16 mouse cellular contexts compared by ENCODE assay signal in genomic region chr9:15103579-15104300, GRCm38 (mm10). TPM values are rescaled to one million over a fixed set of nuclear protein-coding genes. Genes with fewer than 3 reads are reported as not detected.
A peak's percentile ranks its signal among the peaks of the same experiment; 100 is the strongest.
DNase-seq lines count a peak whose midpoint lies in the region; ATAC-seq lines count a peak whose summit lies in the region.
"Had no signal": no experiment of that assay in that cellular context is flagged by ENCODE, and none has a peak within 500 bp of the region (broad histone marks: within the 10 kb centered on the region; RNA-seq: fewer than 3 reads in every experiment).

No protein-coding gene starts in this region.

- no peak for DNase-seq in cerebellum, adult 11-12 months
- no peak for DNase-seq in midbrain, embryonic 11.5 days (ENCODE audit: low spot score, missing footprints)
- DNase-seq in cerebellum, adult 9-10 months, result no peak
- DNase-seq in lung, postnatal 36 days, result no peak
- no peak for DNase-seq in MN1 (ENCODE audit: low spot score)
- DNase-seq: cerebellum, adult 2 months; lung, adult 18-20 months had no signal

- H3K27ac ChIP-seq in midbrain, embryonic 13.5 days, result no peak overlapping the region
- no peak overlapping the region for H3K27ac ChIP-seq in midbrain, embryonic 11.5 days (ENCODE audit: low read depth, low read length)
- H3K27ac ChIP-seq: kidney, embryonic 15.5 days; layer of hippocampus, adult 2 months; macrophage; neural tube, embryonic 15.5 days had no signal

- no peaks in the 10 kb centered on the region for H3K36me3 ChIP-seq in midbrain, embryonic 13.5 days
- no peaks in the 10 kb centered on the region for H3K36me3 ChIP-seq in midbrain, embryonic 11.5 days (ENCODE audit: control insufficient read depth, insufficient read depth, low read length)
- H3K36me3 ChIP-seq: kidney, embryonic 15.5 days; neural tube, embryonic 15.5 days had no signal

- 71% methylated on average over 11 of the region's 11 CpGs for WGBS in midbrain, embryonic 13.5 days
- WGBS in midbrain, embryonic 11.5 days, result 78% methylated on average over 11 of the region's 11 CpGs

- H3K27me3 ChIP-seq in midbrain, embryonic 13.5 days, result no peaks in the 10 kb centered on the region
- H3K27me3 ChIP-seq in midbrain, embryonic 11.5 days (ENCODE audit: control insufficient read depth, insufficient read depth, low read length), result no peaks in the 10 kb centered on the region
- H3K27me3 ChIP-seq: kidney, embryonic 15.5 days; neural tube, embryonic 15.5 days; Patski had no signal

- 0 out of 2 replicates have a peak, but pooled peaks have one; percentile 20 for ATAC-seq in cerebellum, adult (ENCODE audit: insufficient number of reproducible peaks, low FRiP score, low TSS enrichment)
- ATAC-seq in midbrain, embryonic 13.5 days, result 0 out of 2 replicates have a peak, but pooled peaks have one; percentile 37
- no peak for ATAC-seq in midbrain, embryonic 11.5 days (ENCODE audit: low FRiP score)
- 0 out of 2 replicates have a peak, but pooled peaks have one; percentile 25 for ATAC-seq in common myeloid progenitor, adult 5-6 weeks (replicated peaks; ENCODE audit: low read depth, poor library complexity, severe bottlenecking)
- ATAC-seq: Patski had no signal

- no peak overlapping the region for H3K4me2 ChIP-seq in midbrain, embryonic 13.5 days (replicated peaks)
- no peak overlapping the region for H3K4me2 ChIP-seq in midbrain, embryonic 11.5 days
- H3K4me2 ChIP-seq: kidney, embryonic 15.5 days; neural tube, embryonic 15.5 days had no signal

- no peaks in the 10 kb centered on the region for H3K9me3 ChIP-seq in midbrain, embryonic 13.5 days
- no peaks in the 10 kb centered on the region for H3K9me3 ChIP-seq in midbrain, embryonic 11.5 days (ENCODE audit: control insufficient read depth, low read length)
- H3K9me3 ChIP-seq: kidney, embryonic 15.5 days; neural tube, embryonic 15.5 days had no signal

- no peak overlapping the region for H3K4me3 ChIP-seq in midbrain, embryonic 13.5 days (replicated peaks)
- no peak overlapping the region for H3K4me3 ChIP-seq in midbrain, embryonic 11.5 days (ENCODE audit: low read depth, low read length)
- H3K4me3 ChIP-seq: kidney, embryonic 15.5 days; layer of hippocampus, adult 2 months; neural tube, embryonic 15.5 days had no signal

- H3K9ac ChIP-seq in midbrain, embryonic 13.5 days (replicated peaks), result no peak overlapping the region
- no peak overlapping the region for H3K9ac ChIP-seq in midbrain, embryonic 11.5 days (ENCODE audit: low read length)
- H3K9ac ChIP-seq: kidney, embryonic 15.5 days; neural tube, embryonic 15.5 days had no signal

- H3K4me1 ChIP-seq in midbrain, embryonic 13.5 days (replicated peaks), result no peaks in the 10 kb centered on the region
- H3K4me1 ChIP-seq in midbrain, embryonic 11.5 days (ENCODE audit: control insufficient read depth, insufficient read depth, low read length), result no peaks in the 10 kb centered on the region
- H3K4me1 ChIP-seq: kidney, embryonic 15.5 days; neural tube, embryonic 15.5 days had no signal

RNA-seq across cellular contexts. Expression of gene Hephl1, which starts 8.2 kb away (rescaled TPM):
- polyA plus RNA-seq in midbrain, embryonic 13.5 days (2015; fragmentation: Nextera tagmentation; extraction: Ambion mirVana), result not detected in 2 replicates
- polyA plus RNA-seq in midbrain, embryonic 11.5 days (2014; fragmentation: Nextera tagmentation; extraction: Ambion mirVana), result not detected in 2 replicates
- not detected in 2 replicates for total RNA-seq in common myeloid progenitor, adult 5-6 weeks (2017)
- total RNA-seq: layer of hippocampus, adult 2 months; left cerebral cortex, postnatal 14 days had no signal
- polyA plus RNA-seq: cerebellum, adult 2 months; macrophage; Patski had no signal

RNA-seq across cellular contexts. Expression of gene Panx1, which starts 58.5 kb away (rescaled TPM):
- 144 and 155 TPM in 2 replicates for polyA plus RNA-seq in midbrain, embryonic 13.5 days (2015; fragmentation: Nextera tagmentation; extraction: Ambion mirVana)
- polyA plus RNA-seq in midbrain, embryonic 11.5 days (2014; fragmentation: Nextera tagmentation; extraction: Ambion mirVana), result 119 and 129 TPM in 2 replicates
- 17.0 and 18.2 TPM in 2 replicates for total RNA-seq in common myeloid progenitor, adult 5-6 weeks (2017)
